Mouse (Mus musculus) E14TG2a.4 (cell line): ENCODE measurements around the gene Efna5.

Source experiments
- CTCF ChIP-seq: conservative IDR thresholded peaks from 2 replicates; pipeline ENCODE4 v1.5.1; 2014; ENCODE audit warnings: low read length
- NANOG ChIP-seq: IDR thresholded peaks from 2 replicates; pipeline ENCODE4 v1.6.1; 2014; ENCODE audit warnings: borderline replicate concordance, low read length, mixed read lengths
- POU5F1 ChIP-seq: IDR thresholded peaks from 2 replicates; pipeline ENCODE4 v1.6.1; 2014; ENCODE audit warnings: low read length, borderline replicate concordance

DNA sequence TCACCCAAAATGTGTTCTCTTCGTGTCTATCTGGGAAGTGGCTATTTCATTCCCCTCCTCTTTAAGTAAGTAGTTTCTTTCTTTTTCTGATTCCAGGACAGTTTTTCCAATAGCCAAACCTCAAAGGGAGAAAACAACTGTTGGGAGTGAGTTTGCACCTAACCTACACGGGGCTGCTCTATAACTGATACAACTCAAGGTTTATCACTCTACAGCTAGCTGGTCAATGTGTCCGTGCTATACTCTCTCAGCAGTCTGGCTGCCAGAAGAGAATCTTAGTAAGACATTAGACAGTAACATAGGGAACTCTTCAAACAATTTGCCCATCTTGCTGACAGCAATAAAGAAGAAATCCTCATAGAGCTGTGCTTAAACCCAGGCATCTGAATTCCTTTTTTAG lies 130.5 kb downstream of the Efna5 start:
- TF ChIP-seq CTCF = no peak
- no peak for TF ChIP-seq NANOG
- no peak for TF ChIP-seq POU5F1
